Mouse (Mus musculus) kidney, adult 2 months (tissue): ENCODE data around the gene Pcdh7. TPM values are rescaled to one million over a fixed set of nuclear protein-coding genes. Genes with fewer than 3 reads are reported as not detected.
A peak's percentile ranks its signal among the peaks of the same experiment; 100 is the strongest.

ENCODE experiments used
- DNase-seq: peaks from one replicate; pipeline ENCODE4 v3.0.0; 2021
- H3K27ac ChIP-seq: fragments of 200-500 bp; 2 replicates; pipeline ENCODE4 v1.5.1; 2012; ENCODE audit warnings: low read depth, low read length, control low read depth, inconsistent platforms; ENCODE audit not compliant: insufficient read depth
- H3K27me3 ChIP-seq: fragments of 200-500 bp; replicated peaks from 2 replicates; pipeline ENCODE4 v1.6.1; 2012; ENCODE audit warnings: mild to moderate bottlenecking, moderate library complexity, low read length, inconsistent platforms; ENCODE audit not compliant: control insufficient read depth, insufficient read depth
- H3K36me3 ChIP-seq: fragments of 200-500 bp; 2 replicates; pipeline ENCODE4 v1.6.1; 2012; ENCODE audit warnings: mild to moderate bottlenecking, moderate library complexity, low read length, inconsistent platforms; ENCODE audit not compliant: control insufficient read depth, insufficient read depth
- H3K4me1 ChIP-seq: fragments of 200-500 bp; 2 replicates; pipeline ENCODE4 v1.6.1; 2011; ENCODE audit warnings: low read length; ENCODE audit not compliant: control insufficient read depth, insufficient read depth
- H3K4me3 ChIP-seq: fragments of 200-500 bp; 2 replicates; pipeline ENCODE4 v1.5.1; 2011; ENCODE audit warnings: mild to moderate bottlenecking, low read depth, low read length, control low read depth; ENCODE audit not compliant: insufficient read depth
- CTCF ChIP-seq: fragments of 200-500 bp; conservative IDR thresholded peaks from 2 replicates; pipeline ENCODE4 v1.5.1; 2011; ENCODE audit warnings: low read depth, mild to moderate bottlenecking, control low read depth, low read length, moderate library complexity, mixed read lengths; ENCODE audit not compliant: insufficient read depth, insufficient read length
- POLR2A ChIP-seq: fragments of 200-500 bp; IDR thresholded peaks from one replicate; pipeline ENCODE4 v1.6.1; 2011; ENCODE audit warnings: low read depth, low read length, control low read depth
- WGBS: fragments of 180-500 bp; shearing (Covaris S2); methylation state at CpG from one replicate; pipeline ENCODE4 v1.1.7; 2018; 5-methylcytosine and 5-hydroxymethylcytosine counted together
- polyA plus RNA-seq: library from polyadenylated mRNA; depleted of rRNA; stranded (reverse); fragments of >200 nt; gene quantifications from 2 replicates; pipeline ENCODE4 v1.2.3, GENCODE M21; 2012

Gene Pcdh7
- polyA plus RNA-seq, 1 experiment = 7.1 TPM

DNA sequence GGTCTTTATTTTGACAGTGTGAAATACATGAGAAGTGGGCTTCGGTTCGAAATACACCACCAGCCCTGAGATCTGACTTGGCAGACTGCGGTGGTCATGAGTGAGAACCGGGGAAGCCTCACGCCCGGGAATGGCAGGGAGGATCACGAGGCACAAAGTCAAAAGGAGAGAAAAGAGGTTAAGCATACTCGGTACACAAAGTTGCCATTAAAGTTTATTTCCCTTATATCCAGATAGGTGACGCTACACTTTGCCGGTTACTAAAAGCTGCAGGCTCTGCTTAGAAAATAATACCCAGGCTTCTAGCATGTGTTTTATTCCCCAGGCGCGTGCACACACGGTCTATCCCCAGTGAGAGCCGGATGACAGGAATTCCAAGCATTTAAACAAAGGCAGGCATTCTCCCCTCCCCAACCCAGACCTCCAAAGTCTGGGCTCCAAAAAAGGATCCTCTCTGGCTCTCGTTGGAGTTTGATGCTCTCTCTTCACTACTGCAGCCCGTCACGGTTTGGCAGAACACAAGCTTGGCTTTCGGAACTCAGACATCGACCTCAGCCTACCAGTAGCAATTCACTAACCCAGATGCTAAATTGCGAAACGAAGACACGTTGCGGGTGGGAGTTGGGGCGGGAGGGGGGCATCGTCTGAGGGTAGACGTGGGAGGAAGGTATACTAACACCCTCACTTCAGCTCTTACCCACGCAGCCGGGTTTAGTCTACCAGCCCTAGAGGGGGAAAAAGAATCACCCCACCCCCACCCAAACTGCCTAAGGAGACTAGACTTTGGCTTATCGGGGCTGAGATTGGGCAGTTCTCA is 1.1 kb upstream of the Pcdh7 start:
- WGBS = under 1% methylated on average over 29 of the region's 29 CpGs
- Histone ChIP-seq H3K36me3 (no peaks in the 10 kb centered on the region), H3K4me3 (peak overlapping the region; percentile 70), H3K27me3 (no peaks in the 10 kb centered on the region; the same call in 1 of the 2 replicates), H3K4me1 (no peaks in the 10 kb centered on the region), H3K27ac (no peak overlapping the region)
- no peak for TF ChIP-seq CTCF
- DNase-seq = peak; percentile 14

GRCm38 (mm10) chr5:57717238-57717905 is 395 bp upstream of the Pcdh7 start:
- Histone ChIP-seq H3K4me3 (peak overlapping the region; percentile 70), H3K36me3 (no peaks in the 10 kb centered on the region), H3K27ac (peak overlapping the region; percentile 11; the same call in 1 of the 2 replicates), H3K27me3 (no peaks in the 10 kb centered on the region; the same call in 1 of the 2 replicates), H3K4me1 (no peaks in the 10 kb centered on the region)
- DNase-seq = peak; percentile 40
- TF ChIP-seq POLR2A (no peak), CTCF (no peak)
- under 1% methylated on average over 53 of the region's 53 CpGs for WGBS

DNA sequence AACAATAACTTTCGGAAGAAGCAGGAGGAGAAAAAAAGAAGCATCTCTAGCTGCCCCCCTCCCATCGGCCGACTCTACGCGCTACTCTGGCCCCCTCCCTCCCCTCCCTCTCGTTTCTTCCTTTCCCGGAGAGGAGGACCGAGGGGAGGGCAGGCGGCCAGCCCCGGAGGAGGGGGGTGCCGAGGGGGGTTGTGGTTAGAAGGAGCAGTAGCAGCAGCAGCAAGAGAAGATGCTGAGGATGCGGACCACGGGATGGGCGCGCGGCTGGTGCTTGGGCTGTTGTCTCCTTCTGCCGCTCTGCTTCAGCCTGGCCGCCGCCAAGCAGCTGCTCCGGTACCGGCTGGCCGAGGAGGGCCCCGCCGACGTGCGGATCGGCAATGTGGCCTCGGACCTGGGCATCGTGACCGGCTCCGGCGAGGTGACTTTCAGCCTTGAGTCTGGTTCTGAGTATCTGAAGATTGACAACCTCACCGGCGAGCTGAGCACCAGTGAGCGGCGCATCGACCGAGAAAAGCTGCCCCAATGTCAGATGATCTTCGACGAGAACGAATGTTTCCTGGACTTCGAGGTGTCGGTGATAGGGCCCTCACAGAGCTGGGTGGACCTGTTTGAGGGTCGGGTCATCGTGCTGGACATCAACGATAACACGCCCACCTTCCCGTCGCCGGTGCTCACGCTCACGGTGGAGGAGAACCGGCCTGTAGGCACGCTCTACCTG is 1.3 kb downstream of the Pcdh7 start:
- no peaks in the 10 kb centered on the region for H3K4me1 ChIP-seq
- no peak overlapping the region for H3K27ac ChIP-seq
- peak overlapping the region; percentile 70 for H3K4me3 ChIP-seq
- no peaks in the 10 kb centered on the region for H3K36me3 ChIP-seq
- TF ChIP-seq CTCF = no peak
- TF ChIP-seq POLR2A = no peak
- under 1% methylated on average over 54 of the region's 54 CpGs for WGBS
- DNase-seq = peak; percentile 17
- H3K27me3 ChIP-seq = no peaks in the 10 kb centered on the region; the same call in 1 of the 2 replicates

- Histone ChIP-seq H3K27ac (no peak overlapping the region), H3K4me1 (no peaks in the 10 kb centered on the region), H3K27me3 (no peaks in the 10 kb centered on the region), H3K4me3 (peak overlapping the region; percentile 70), H3K36me3 (no peaks in the 10 kb centered on the region)
- DNase-seq = peak; percentile 28
- whole genome bisulfite sequencing = 1% methylated on average over 59 of the region's 59 CpGs
- TF ChIP-seq CTCF = peak; percentile 30; the same call in 1 of the 2 replicates
- no peak for TF ChIP-seq POLR2A
These were observed 1.9 kb downstream of the Pcdh7 start for GRCm38 (mm10) chr5:57719594-57720185.

- peak overlapping the region; percentile 70 for H3K4me3 ChIP-seq
- no peaks in the 10 kb centered on the region for H3K4me1 ChIP-seq
- TF ChIP-seq POLR2A (no peak), CTCF (no peak)
- no peak overlapping the region for H3K27ac ChIP-seq
- H3K27me3 ChIP-seq = no peaks in the 10 kb centered on the region
- DNase-seq = peak; percentile 1
- H3K36me3 ChIP-seq = no peaks in the 10 kb centered on the region
- 12% methylated on average over 34 of the region's 34 CpGs for WGBS
These were observed 2.6 kb downstream of the Pcdh7 start for GRCm38 (mm10) chr5:57720206-57720880.

DNA sequence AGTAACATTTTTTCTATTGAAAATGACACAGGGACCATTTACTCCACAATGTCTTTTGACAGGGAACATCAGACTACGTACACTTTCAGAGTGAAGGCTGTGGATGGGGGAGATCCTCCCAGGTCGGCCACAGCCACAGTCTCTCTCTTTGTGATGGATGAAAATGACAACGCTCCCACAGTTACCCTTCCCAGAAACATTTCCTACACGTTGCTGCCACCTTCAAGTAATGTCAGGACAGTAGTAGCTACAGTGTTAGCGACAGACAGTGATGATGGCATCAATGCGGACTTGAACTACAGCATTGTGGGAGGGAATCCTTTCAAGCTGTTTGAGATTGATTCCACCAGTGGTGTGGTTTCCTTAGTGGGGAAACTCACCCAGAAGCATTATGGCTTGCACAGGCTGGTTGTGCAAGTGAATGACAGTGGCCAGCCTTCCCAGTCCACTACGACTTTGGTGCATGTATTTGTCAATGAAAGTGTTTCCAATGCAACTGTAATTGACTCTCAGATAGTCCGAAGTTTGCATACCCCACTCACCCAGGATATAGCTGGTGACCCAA is 3.5 kb downstream of the Pcdh7 start:
- no peak for TF ChIP-seq POLR2A
- no peak for TF ChIP-seq CTCF
- no peak for DNase-seq
- Histone ChIP-seq H3K4me3 (no peak overlapping the region), H3K27me3 (no peaks in the 10 kb centered on the region), H3K36me3 (no peaks in the 10 kb centered on the region), H3K27ac (no peak overlapping the region), H3K4me1 (no peaks in the 10 kb centered on the region)
- 76% methylated on average over 8 of the region's 8 CpGs for WGBS
